Mouse (Mus musculus) frontal cortex, postnatal 10 days (tissue): ENCODE data around the gene Phb2.
A peak's percentile ranks its signal among the peaks of the same experiment; 100 is the strongest.

Source experiments
- DNase-seq, 2 experiments: peaks; one replicate each; pipeline ENCODE4 v3.0.0; 2022; ENCODE audit warnings: low spot score in 2 of 2, mixed read lengths in 1 of 2

The Phb2 gene

DNA sequence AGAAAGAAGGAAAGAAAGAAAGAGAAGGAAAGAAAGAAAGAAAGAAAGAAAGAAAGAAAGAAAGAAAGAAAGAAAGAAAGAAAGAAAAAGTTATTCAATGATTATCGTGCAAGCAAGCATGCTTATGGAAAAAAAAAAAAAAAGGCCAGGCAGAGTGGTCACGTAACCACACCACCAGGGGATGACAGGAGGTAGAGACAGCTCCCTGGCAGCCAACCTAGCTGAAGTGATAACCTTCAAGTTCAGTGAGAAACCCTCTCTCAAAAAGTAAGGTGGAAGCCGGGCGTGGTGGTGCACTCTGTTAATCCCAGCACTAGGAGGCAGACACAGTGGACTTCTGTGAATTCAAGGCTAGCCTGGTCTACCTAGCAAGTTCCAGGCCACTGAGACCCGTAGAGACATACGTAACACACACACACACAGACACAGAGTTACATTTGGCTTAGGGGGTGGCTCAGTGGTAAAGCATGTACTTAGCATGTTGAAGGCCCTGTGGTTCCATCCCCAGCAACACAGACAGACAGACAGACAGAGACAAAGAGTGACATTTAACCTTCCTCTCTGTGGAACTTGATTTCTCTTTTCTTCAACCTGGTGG lies 10.8 kb downstream of the Phb2 start:
- DNase-seq = no peak

DNA sequence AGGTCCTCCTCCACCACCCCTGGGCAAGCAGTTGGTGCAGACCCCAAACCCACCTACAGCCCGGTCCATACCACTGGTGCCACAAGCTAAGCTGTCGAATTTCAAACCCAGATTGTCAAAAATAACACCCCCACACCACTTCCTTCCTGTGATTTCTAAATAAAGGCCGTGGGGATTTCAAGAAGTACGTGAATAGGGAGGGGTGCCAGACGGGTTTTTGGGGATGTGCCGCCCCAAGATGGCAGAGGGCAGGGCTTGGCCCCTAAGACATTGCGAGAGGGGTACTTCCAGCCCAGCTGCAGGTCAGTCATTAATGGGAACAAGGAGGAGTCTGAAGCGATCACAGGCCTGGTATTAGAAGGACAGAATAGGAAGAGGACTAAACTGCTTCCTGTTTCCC lies 11.4 kb downstream of the Phb2 start:
- no peak for DNase-seq

DNA sequence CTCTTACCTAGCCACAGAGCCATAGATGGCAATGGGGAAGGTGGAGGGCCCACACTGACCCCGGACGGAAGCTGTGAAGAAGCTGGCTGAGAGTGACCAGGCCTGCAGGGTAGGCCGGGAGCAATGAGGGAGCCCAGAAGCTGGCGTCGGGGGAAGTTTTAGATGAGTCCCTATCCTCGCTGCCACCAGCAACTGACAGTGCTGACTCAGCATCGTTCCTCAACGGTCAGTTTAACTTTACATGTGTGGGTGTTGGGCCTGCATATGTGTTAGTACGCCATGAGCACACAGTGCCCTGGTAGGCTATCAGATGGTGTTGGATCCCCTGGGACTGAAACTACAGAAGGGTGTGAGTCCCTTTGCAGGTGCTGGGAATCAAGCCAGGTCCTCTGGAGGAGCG lies 12.3 kb downstream of the Phb2 start:
- no peak for DNase-seq

DNA sequence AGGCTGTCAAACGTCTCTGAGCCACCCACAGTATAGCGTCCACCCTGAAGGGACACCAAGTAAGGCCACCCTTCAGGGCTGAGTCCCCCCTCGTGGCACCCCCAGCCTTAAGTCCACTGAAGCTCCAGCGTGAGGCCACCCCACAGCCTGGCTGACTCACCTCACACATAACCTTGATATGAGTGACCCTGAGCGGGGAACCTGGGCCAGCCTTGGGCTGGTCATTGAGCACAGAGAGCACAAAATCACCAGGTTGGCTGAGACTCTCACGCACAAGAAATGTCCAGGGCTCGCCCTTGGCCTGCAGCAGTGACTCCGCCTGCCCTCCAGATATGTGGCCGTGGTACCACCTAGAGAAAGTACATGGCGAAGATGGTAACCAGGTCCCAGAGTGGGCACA lies 16.5 kb downstream of the Phb2 start:
- no peak for DNase-seq

DNA sequence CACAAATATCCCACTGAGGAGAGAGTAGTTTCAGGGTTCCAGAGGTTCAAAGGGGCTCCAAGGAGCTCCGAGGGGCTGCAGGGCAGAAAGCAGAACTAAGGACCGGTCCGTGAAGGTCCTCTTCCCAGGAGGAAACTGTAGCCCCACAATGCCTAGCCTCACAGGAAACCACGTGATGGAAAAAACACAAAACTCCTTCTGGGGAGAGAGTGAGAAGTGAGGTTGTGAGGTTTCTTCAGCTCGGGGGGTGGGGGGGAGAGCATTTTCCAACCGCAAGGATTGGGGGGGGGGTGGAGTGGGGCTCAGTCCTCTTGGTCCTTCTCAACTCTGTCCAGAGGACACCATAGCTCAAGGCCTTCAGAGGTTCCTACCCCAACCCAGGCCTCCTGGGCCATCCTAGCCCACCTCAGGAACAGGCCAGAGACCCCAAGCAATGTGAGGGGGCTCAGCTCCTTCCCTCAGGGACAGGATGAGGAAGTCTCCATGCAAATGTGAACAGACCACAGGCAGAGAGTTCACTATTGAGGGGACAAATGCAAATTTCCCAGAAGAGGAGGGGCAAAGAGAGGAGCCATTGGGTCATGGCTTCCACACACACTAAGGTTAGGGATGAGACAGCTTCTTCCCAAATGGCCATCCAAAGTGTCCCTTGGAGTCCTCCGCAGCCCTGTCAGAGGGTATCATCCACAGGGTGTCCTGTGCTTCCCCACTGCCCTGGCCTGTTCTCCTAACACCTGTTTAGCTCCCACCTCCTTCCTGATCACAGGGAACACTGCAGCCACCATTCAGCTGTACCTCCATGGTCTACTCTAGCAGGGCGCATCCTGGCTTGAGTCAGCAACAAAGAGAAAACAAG lies 17.9 kb downstream of the Phb2 start:
- no peak for DNase-seq

DNA sequence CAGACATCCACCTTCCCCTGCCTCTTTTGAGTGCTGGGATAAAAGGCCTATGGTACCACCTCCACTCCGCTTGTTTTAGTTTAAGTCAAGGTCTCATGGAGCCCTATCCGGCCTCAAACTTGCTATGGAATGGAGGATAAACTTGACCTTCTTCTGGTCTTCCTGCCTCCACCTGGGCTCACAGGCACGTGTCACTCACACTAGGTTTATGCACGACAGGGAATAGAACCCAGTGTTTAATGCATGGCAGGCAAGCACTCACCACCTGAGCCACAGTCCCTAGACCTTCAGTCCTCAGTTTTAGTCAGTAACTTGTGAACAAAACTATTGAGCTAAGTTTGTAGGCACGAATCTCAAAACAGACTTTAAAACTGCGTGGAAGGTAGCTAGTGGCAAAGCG lies 18.9 kb downstream of the Phb2 start:
- DNase-seq = no peak

DNA sequence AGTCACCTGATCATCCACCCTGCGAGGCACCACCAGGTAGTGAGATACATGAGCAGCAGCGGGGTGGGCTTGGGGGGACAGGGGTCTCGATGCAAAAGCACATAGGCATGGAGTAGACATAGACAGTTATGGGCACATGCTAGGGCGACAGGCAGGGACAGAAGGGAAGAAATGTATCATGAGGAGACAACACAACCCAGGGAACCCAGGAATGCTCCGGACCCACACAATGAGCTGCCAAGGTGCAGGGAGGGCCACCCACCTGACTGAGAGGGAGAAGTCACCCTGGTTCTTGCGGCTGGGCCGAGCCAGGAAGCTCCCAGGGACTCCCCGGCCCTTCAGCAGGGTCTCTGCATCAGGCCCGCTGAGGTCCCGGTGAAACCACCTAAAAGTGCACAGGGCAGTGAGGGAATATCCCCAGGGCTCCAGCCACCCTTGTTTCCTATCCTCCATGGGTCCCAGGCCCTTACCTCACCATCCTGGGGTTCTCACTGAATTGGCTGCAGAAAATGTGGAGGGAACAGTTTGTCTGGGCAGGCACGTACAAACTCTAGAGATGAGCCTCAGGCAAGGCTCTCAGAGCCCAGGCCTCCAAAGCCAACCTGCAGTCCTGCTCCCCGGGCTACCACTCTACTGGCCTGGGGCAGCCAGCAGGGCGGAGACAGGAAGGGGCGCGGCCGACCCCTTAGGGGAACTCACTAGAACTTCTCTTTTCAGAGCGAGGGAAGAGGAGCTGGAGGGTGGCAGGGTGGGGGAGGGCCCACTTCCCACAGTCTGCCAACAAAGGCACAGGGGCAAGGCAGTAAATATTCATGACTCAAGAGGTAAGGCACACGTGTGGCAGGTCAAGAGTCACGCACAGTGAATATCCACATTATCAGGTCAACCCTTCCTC lies 20.6 kb downstream of the Phb2 start:
- no peak for DNase-seq

DNA sequence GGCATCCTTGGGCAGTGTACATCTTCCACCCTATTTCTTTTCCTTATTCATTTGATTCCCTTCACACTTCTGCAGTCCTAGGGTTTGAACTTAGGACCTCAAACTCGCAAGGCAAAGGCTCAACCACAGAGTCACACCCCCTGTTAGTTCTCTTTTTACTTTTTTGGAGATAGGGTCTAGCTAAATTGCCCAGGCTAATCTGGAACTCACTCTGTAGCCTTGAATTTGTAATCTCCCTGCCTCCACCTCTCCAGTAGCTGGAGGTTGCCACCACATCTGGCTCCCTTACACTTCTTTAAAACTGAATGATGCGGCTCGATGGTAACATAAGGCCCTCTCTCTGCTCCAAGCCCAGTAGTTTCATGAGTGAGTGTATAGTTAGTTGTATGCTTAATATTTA lies 22.3 kb downstream of the Phb2 start:
- DNase-seq = no peak

DNA sequence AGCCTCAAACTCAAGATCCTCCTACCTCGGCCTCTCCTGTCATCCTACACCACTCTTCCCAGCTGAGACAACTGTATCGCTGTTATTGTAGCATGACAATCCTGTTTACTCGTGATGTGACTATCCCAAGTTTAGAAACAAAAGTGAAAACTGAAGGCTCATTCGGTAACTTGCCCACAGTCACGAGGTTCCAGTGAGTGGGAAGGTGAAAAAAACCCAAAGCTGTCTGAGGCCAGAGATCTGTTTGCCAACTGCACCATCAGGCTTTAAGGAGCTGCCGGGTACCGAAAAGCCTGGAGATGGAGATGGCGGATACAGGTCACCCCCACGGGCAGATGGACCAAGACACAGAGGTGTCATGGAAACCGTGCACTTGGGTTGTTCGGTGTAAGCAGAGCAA lies 24.9 kb downstream of the Phb2 start:
- no peak for DNase-seq

DNA sequence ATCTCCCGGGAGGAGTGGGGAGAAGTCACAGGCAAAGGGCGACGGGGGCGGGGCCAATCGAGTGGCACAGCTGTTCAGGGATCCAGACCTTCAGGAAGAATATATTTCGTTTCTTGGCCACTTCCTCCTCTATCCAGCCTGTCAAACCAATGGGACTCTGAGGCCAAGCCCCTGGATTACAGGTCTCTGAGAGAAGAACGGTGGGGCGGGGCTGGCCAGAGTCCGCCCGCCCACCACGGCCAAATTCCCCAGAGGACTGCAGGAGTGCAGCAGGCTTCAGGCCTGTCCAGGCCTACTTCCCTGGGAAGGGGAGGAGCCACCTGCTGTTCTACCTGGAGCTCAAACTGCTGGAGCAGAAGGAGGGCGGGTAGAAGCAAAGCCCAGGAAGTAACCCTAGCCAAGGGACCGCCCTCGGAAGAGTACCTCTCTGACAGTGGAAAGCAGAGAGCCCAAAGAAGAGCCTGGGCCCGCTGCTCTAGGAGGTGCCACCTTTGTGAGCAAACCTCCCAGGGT lies 26.4 kb downstream of the Phb2 start, which contains the start of gene Ptpn6:
Ptpn6 (minus strand) TSS at position 204 of the 513 bp plus-strand sequence.
- DNase-seq = no peak

DNA sequence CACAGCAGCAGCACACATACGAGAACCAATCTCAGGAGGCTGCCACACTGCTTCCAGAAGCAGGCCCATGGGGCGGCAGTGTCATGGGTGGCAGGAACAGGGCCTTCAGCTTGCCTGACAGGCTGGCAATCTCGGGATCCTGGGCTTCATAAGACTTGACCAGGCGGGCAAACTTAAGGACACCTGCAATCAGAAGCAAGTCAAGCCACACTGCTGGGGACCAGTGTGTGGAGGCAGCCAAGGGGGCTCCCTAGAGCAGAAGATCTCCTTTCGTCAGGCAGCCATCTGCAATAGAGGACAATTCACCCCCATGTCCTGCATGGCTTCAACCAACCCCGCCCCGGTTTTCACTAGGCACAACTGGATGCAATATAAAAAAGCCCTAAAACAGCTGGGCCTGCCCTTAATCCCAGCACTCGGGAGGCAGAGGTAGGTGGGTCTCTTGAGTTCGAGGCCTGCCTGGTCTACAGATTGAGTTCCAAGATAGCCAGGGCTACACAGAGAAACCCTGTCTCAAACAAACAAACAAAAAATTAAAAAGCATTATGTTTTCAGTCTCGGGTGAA lies 27.2 kb downstream of the Phb2 start:
- DNase-seq = no peak

DNA sequence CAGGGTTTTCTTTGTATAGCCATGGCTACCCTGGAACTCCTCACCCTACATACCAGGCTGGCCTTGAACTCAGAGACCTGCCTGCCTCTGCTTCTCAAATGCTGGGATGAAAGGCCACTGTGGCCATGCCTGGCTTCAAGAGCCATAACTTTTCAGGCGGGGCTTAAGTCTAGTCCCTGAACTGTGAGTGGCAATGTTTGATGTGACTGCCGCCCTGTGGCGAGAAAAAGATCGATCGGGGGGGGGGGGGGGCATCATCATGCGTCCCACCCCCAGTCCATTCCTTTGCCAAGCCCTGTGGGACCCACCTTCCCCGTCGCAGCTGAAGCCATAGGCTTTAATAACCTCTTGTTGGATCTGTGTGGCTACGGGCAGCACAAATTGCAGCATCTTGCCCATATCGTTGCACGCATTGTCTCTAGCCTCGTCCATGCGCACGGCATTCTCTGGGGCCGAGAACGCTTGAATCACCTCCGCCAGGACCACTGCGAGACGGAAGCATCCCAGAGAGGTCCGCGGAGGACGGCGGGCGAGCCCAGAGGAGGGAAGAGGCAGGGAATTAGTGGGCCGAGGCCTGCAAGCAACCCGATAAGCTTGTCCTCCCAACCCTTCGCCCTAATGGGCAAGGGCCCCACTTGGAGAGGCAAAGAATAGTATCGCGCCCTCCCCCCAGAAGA lies 28.2 kb downstream of the Phb2 start:
- no peak for DNase-seq

DNA sequence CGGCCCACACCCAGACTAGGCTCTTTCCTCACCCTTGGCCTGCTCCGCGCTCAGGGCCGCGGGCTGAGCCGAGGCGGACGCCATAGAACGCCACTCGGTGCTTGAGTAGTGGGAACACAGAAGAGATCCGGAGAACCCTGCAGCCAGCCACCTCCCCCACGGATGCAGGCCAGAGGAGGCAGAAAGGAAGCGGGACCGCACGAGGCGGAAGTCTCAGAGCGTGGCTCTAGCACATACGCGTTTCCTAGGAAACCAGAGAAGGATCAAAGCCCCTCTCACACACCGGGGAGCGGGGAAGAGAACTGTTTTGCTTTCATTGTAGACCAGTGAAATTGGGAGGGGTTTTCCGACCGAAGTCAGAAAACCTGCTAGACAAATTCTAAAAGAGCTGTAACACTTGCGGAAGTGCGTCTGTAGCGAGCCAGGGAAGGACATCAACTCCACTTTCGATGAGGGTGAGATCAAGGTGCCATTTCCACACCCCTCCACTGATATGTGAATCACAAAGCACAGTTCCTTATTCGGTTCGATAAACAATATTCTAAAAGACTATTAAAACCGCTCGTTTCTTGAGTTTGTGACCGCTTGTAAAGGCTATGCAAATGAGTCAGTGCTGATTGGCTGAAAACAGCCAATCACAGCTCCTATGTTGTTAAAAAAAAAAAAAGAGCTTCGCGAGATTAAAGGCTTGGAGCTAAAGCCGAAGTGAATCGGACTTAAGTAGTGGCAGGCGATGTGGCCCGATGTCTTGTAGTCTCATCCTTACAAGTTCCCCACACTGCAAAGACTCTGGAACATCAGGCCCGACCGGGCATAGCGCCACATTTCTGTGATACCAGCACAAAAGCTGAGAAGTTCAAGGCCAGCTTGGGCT lies 29.0 kb downstream of the Phb2 start, which contains the start of gene Grcc10:
Grcc10 (minus strand) TSS at position 487 of the 874 bp plus-strand sequence.
- DNase-seq = peak; percentile 89 to 93

DNA sequence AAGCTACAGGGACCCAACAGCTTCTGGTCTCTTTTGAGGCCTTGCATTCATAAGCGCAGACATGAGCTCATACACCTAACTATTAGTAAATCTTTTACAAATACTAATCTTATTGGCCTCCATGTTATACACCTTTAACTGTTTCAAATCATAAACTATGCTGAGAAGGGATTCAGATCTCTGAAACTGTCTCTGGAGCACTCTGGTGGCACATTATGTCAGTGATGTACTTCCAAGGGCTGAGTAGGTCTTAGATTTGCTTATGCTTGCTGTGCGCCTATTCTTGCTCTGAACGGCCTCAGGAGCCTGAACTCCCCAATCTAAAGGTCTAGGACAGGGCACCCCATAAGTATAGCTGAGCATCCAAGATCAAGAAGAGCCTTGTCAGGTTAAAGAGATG lies 29.7 kb downstream of the Phb2 start:
- DNase-seq = no peak

DNA sequence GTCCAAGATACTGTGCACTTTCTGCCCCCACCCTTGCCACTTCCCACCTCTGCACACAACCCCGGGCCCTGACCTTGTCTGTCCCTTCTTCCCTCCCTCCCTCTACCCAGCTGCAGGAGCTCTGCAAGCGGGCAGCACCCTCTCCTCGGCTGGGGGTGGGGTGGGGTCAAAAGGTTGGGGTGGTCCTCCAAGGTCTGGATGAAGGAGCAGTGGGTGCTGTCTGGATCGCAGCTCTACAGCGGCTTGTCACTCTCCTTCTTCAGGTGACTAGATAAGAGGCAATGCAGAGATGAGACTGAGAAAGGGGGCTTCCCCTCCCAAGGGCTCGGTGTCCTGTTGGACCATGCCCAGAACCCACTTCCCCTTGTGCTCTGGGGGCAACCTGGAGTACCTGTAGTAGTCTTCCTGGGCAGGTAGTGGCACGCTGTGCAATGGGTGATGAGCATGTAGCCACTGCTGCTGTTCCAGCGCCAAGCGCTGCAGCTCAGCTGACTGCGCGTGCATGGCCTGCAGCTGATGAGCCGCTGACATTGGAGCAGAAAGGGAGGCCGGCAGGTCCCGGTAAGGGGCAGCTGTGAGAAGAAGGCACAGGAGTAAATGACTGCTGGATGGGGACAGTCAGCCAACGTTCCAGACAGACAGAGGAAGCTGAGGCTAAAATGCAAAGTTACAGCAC lies 30.8 kb downstream of the Phb2 start:
- no peak for DNase-seq

DNA sequence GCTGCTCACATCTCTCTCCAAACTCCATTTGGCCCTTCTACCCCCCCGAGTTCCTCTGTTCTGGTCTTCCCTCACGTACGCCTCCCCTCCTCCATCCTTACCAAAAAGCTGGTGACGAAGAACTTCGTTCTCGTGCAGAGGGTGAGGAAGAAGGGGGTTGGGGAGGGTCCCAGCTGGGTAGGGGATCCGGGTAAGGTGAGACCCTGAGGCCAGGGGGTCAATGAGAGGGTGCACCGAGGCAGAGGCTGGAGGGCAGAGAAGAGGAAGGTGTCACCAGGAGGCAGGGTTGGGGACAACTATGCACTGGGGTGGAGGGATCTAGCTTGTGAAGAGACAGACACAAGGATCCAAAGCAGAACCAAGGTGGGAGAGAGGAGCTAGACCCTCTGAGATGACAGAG lies 31.5 kb downstream of the Phb2 start:
- no peak for DNase-seq

DNA sequence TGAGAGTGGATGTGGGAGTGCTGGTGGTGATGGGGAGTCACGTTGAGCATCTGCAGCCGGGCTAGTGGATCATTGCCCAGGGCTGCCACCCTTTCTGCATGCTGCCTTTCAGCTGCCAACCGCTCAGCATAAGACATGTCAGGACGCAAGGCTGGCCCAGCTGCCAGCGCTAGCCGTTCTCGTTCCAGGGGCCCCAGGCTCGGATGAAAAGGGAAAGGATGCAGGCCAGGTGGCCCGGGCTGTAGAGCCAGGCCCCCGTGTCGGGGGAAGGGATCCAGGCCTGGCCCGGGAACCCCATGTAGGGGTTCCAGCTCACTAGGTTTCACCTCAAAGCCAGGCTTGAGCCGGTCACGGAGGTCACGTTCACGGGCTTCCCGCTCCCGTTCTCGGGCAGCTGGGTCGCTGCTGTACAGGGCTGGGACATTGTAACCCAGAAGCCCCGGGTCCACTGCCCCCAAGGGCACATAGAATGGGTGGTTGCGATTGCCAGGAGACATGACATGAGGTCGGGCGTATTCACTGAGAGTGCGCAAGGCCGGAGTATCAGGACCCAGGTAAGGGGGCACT lies 32.7 kb downstream of the Phb2 start:
- DNase-seq = peak in 1 of 2 experiments; percentile 52

DNA sequence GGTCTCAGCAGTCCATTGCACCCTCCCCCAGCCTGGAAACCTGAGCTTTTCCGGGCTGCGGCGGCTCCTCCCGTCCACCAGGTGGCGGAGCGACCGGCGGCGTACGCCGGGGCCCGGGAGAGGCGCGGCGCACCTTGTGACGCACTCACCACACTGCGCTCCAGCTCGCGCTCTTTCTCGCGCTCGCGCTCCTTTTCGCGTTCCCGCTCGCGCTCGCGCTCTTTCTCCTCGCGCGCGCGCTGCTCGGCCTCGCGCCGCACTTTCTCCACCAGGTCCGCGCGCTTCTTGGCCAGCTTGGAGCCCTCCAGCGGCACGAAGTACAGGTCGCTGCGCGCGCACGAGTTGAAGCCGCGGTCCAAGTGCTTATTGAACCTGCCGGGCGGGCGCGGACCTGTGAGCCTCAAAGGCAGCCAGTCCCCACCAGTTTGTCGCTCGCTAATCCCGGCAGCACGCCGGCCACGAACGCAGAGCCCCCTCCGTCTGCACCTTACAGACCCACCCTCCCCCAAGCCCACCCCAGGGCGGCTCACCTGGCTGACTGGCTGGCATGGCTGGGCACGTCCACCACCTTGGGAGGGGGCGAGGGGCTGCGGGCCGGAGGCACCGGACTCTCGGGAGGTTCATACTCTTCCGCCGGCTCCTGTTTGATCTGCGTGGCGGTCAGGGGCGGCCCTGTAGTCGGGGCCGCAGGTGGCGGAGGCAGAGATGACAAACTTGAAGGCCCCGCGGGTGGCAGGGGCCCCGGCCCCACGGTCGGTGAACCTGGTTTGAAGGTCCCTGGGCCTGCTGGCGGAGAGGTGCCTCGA lies 33.6 kb downstream of the Phb2 start:
- DNase-seq = peak; percentile 90 to 94

DNA sequence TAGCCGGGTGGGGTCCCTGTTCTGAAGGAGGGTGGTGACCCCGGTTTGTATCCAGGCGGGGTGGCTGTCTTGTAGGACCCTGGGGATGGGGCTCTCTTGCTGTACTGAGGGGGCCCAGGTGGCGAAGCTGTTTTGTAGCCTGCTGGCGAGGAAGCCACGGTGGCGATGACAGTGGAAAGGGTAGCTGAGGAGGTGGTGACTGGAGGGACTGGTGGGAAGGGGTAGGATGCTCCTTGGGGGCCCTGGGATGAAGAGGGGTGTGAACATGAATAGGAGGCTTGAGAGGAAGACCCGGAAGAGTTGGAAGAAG lies 34.1 kb downstream of the Phb2 start:
- no peak for DNase-seq
